Mouse (Mus musculus) liver, embryonic 13.5 days (tissue): ENCODE data around the gene Gsn. TPM values are rescaled to one million over a fixed set of nuclear protein-coding genes. Genes with fewer than 3 reads are reported as not detected.

ENCODE experiments used
- ATAC-seq: fragments of 200-750 bp; cut with Nextera tagmentation; 2 replicates; pipeline ENCODE4 v1.8.0; 2017; ENCODE audit warnings: low read depth, mild to moderate bottlenecking, moderate number of reproducible peaks, moderate library complexity
- DNase-seq: peaks from one replicate; pipeline ENCODE4 v3.0.0; 2022
- H3K27ac ChIP-seq: fragments of 300-500 bp; sonication (generic); 2 replicates; pipeline ENCODE4 v1.5.1; 2015; ENCODE audit warnings: moderate library complexity, mild to moderate bottlenecking, inconsistent platforms
- H3K27me3 ChIP-seq: fragments of 300-500 bp; sonication (generic); 2 replicates; pipeline ENCODE4 v1.6.1; 2015; ENCODE audit warnings: mild to moderate bottlenecking, inconsistent platforms
- H3K36me3 ChIP-seq: fragments of 300-500 bp; sonication (generic); 2 replicates; pipeline ENCODE4 v1.6.1; 2015; ENCODE audit warnings: mild to moderate bottlenecking, inconsistent platforms
- H3K4me1 ChIP-seq: fragments of 300-500 bp; sonication (generic); replicated peaks from 2 replicates; pipeline ENCODE4 v1.6.1; 2015; ENCODE audit warnings: inconsistent platforms
- H3K4me2 ChIP-seq: fragments of 300-500 bp; sonication (generic); 2 replicates; pipeline ENCODE4 v1.6.1; 2015; ENCODE audit warnings: inconsistent platforms, mild to moderate bottlenecking, moderate library complexity
- H3K4me3 ChIP-seq: fragments of 300-500 bp; sonication (generic); replicated peaks from 2 replicates; pipeline ENCODE4 v1.5.1; 2015; ENCODE audit warnings: mild to moderate bottlenecking, inconsistent platforms
- H3K9ac ChIP-seq: fragments of 300-500 bp; sonication (generic); 2 replicates; pipeline ENCODE4 v1.6.1; 2015; ENCODE audit warnings: mild to moderate bottlenecking, inconsistent platforms
- H3K9me3 ChIP-seq: fragments of 300-500 bp; sonication (generic); replicated peaks from 2 replicates; pipeline ENCODE4 v1.6.1; 2016; ENCODE audit warnings: inconsistent platforms
- WGBS: fragments of 180-500 bp; shearing (Covaris S2); methylation state at CpG from one replicate; pipeline ENCODE4 v1.1.7; 2015; ENCODE audit not compliant: insufficient replicate concordance; 5-methylcytosine and 5-hydroxymethylcytosine counted together
- polyA plus RNA-seq: library from polyadenylated mRNA; unstranded; fragments of >200 nt; fragmentation: Nextera tagmentation; extraction: Ambion mirVana; gene quantifications from 2 replicates; pipeline ENCODE4 v1.2.1, GENCODE M21; 2015

The Gsn gene
- polyA plus RNA-seq, 1 experiment from 2014 or later = 77.4 TPM

GRCm38 (mm10) chr2:35266251-35266905 lies 10.2 kb downstream of the Gsn start:
- H3K9ac ChIP-seq = no peak overlapping the region
- no peak overlapping the region for H3K27ac ChIP-seq
- no peak for DNase-seq
- H3K4me1 ChIP-seq = peaks cover 30% of the 10 kb centered on the region
- H3K27me3 ChIP-seq = 0 out of 2 replicates have a peak, but pooled peaks cover 6% of the 10 kb centered on the region
- H3K9me3 ChIP-seq = no peaks in the 10 kb centered on the region
- no peak overlapping the region for H3K4me2 ChIP-seq
- no peak for ATAC-seq
- 68% methylated on average over 9 of the region's 9 CpGs for WGBS
- H3K36me3 ChIP-seq = no peaks in the 10 kb centered on the region
- no peak overlapping the region for H3K4me3 ChIP-seq

- Histone ChIP-seq H3K9me3 (no peaks in the 10 kb centered on the region), H3K9ac (no peak overlapping the region), H3K27me3 (0 out of 2 replicates have a peak, but pooled peaks cover 6% of the 10 kb centered on the region), H3K27ac (no peak overlapping the region), H3K4me3 (no peak overlapping the region), H3K4me1 (peaks cover 30% of the 10 kb centered on the region), H3K36me3 (no peaks in the 10 kb centered on the region), H3K4me2 (no peak overlapping the region)
- WGBS = 76% methylated on average over 13 of the region's 13 CpGs
- DNase-seq = no peak
- ATAC-seq = no peak
Observed at GRCm38 (mm10) chr2:35267156-35267875, 11.1 kb downstream of the Gsn start.

- DNase-seq = no peak
- WGBS = 63% methylated on average over 10 of the region's 10 CpGs
- Histone ChIP-seq H3K27ac (no peak overlapping the region), H3K9ac (no peak overlapping the region), H3K27me3 (0 out of 2 replicates have a peak, but pooled peaks cover 6% of the 10 kb centered on the region), H3K4me1 (peaks cover 30% of the 10 kb centered on the region), H3K9me3 (no peaks in the 10 kb centered on the region), H3K4me3 (no peak overlapping the region), H3K36me3 (no peaks in the 10 kb centered on the region), H3K4me2 (no peak overlapping the region)
- 0 out of 2 replicates have a peak, but pooled peaks have one; percentile 16 for ATAC-seq
Observed at GRCm38 (mm10) chr2:35267876-35268566, 11.8 kb downstream of the Gsn start.

GRCm38 (mm10) chr2:35269136-35269535 lies 13.0 kb downstream of the Gsn start:
- H3K9ac ChIP-seq = no peak overlapping the region
- 74% methylated on average over 6 of the region's 6 CpGs for WGBS
- H3K4me1 ChIP-seq = peaks cover 27% of the 10 kb centered on the region
- H3K9me3 ChIP-seq = no peaks in the 10 kb centered on the region
- DNase-seq = no peak
- no peak for ATAC-seq
- H3K4me2 ChIP-seq = no peak overlapping the region
- H3K36me3 ChIP-seq = no peaks in the 10 kb centered on the region
- no peak overlapping the region for H3K4me3 ChIP-seq
- no peak overlapping the region for H3K27ac ChIP-seq
- 0 out of 2 replicates have a peak, but pooled peaks cover 6% of the 10 kb centered on the region for H3K27me3 ChIP-seq

GRCm38 (mm10) chr2:35269716-35270260 lies 13.6 kb downstream of the Gsn start:
- H3K27ac ChIP-seq = no peak overlapping the region
- WGBS = 65% methylated on average over 4 of the region's 4 CpGs
- no peak for ATAC-seq
- no peak overlapping the region for H3K4me3 ChIP-seq
- H3K4me2 ChIP-seq = no peak overlapping the region
- H3K9me3 ChIP-seq = no peaks in the 10 kb centered on the region
- H3K4me1 ChIP-seq = peaks cover 20% of the 10 kb centered on the region
- 0 out of 2 replicates have a peak, but pooled peaks cover 6% of the 10 kb centered on the region for H3K27me3 ChIP-seq
- DNase-seq = no peak
- no peaks in the 10 kb centered on the region for H3K36me3 ChIP-seq
- H3K9ac ChIP-seq = no peak overlapping the region

- Histone ChIP-seq H3K9ac (no peak overlapping the region), H3K4me2 (no peak overlapping the region), H3K27ac (no peak overlapping the region)
Observed at GRCm38 (mm10) chr2:35270531-35270984, 14.4 kb downstream of the Gsn start.

GRCm38 (mm10) chr2:35271817-35272216 lies 15.6 kb downstream of the Gsn start:
- no peaks in the 10 kb centered on the region for H3K36me3 ChIP-seq
- no peak overlapping the region for H3K27ac ChIP-seq
- 0 out of 2 replicates have a peak, but pooled peaks cover 6% of the 10 kb centered on the region for H3K27me3 ChIP-seq
- ATAC-seq (no peak), DNase-seq (no peak)
- 60% methylated on average over 2 of the region's 2 CpGs for WGBS
- H3K4me1 ChIP-seq = peaks cover 18% of the 10 kb centered on the region
- no peaks in the 10 kb centered on the region for H3K9me3 ChIP-seq
- H3K9ac ChIP-seq = no peak overlapping the region
- no peak overlapping the region for H3K4me2 ChIP-seq
- no peak overlapping the region for H3K4me3 ChIP-seq

More at GRCm38 (mm10) chr2:35270531-35270984, 14.4 kb downstream of the Gsn start:
- ATAC-seq = no peak
- DNase-seq = peak; percentile 16
- Histone ChIP-seq H3K36me3 (no peaks in the 10 kb centered on the region), H3K27me3 (0 out of 2 replicates have a peak, but pooled peaks cover 6% of the 10 kb centered on the region), H3K4me1 (peaks cover 18% of the 10 kb centered on the region), H3K9me3 (no peaks in the 10 kb centered on the region), H3K4me3 (no peak overlapping the region)
- WGBS = 21% methylated on average over 10 of the region's 10 CpGs

GRCm38 (mm10) chr2:35272881-35273280 lies 16.7 kb downstream of the Gsn start:
- Histone ChIP-seq H3K4me3 (no peak overlapping the region), H3K36me3 (no peaks in the 10 kb centered on the region), H3K27me3 (0 out of 2 replicates have a peak, but pooled peaks cover 3% of the 10 kb centered on the region), H3K4me2 (no peak overlapping the region), H3K27ac (no peak overlapping the region), H3K4me1 (peaks cover 11% of the 10 kb centered on the region), H3K9me3 (no peaks in the 10 kb centered on the region), H3K9ac (no peak overlapping the region)
- WGBS = 64% methylated on average over 6 of the region's 6 CpGs
- DNase-seq = no peak
- ATAC-seq = no peak

GRCm38 (mm10) chr2:35273536-35273935 lies 17.4 kb downstream of the Gsn start:
- no peak overlapping the region for H3K4me3 ChIP-seq
- H3K36me3 ChIP-seq = no peaks in the 10 kb centered on the region
- H3K4me1 ChIP-seq = peaks cover 7% of the 10 kb centered on the region
- H3K9ac ChIP-seq = no peak overlapping the region
- 54% methylated on average over 2 of the region's 2 CpGs for WGBS
- no peak for ATAC-seq
- H3K9me3 ChIP-seq = no peaks in the 10 kb centered on the region
- no peak overlapping the region for H3K27ac ChIP-seq
- 0 out of 2 replicates have a peak, but pooled peaks cover 3% of the 10 kb centered on the region for H3K27me3 ChIP-seq
- DNase-seq = no peak
- H3K4me2 ChIP-seq = no peak overlapping the region

GRCm38 (mm10) chr2:35277686-35278085 lies 21.5 kb downstream of the Gsn start:
- Histone ChIP-seq H3K4me1 (peaks cover 14% of the 10 kb centered on the region), H3K4me2 (no peak overlapping the region), H3K4me3 (no peak overlapping the region), H3K27ac (no peak overlapping the region), H3K9ac (no peak overlapping the region), H3K27me3 (peaks cover 26% of the 10 kb centered on the region), H3K9me3 (no peaks in the 10 kb centered on the region), H3K36me3 (no peaks in the 10 kb centered on the region)
- DNase-seq = no peak
- WGBS = 45% methylated on average over 3 of the region's 3 CpGs
- ATAC-seq = no peak
